Mouse (Mus musculus) testis, adult 2 months (tissue): ENCODE results near the gene Aox2. TPM values are rescaled to one million over a fixed set of nuclear protein-coding genes. Genes with fewer than 3 reads are reported as not detected.

Source experiments
- H3K27ac ChIP-seq: fragments of 200-500 bp; 2 replicates; pipeline ENCODE4 v1.5.1; 2012; ENCODE audit warnings: low read depth, low read length; ENCODE audit not compliant: control insufficient read depth, insufficient read depth
- H3K27me3 ChIP-seq: fragments of 200-500 bp; 2 replicates; pipeline ENCODE4 v1.6.1; 2012; ENCODE audit warnings: mild to moderate bottlenecking, low read length, moderate library complexity; ENCODE audit not compliant: control insufficient read depth, insufficient read depth
- H3K36me3 ChIP-seq: fragments of 200-500 bp; 2 replicates; pipeline ENCODE4 v1.6.1; 2012; ENCODE audit warnings: mild to moderate bottlenecking, low read length; ENCODE audit not compliant: control insufficient read depth, insufficient read depth
- H3K4me1 ChIP-seq: fragments of 200-500 bp; 2 replicates; pipeline ENCODE4 v1.6.1; 2012; ENCODE audit warnings: low read length; ENCODE audit not compliant: control insufficient read depth, insufficient read depth
- H3K4me3 ChIP-seq: fragments of 200-500 bp; 2 replicates; pipeline ENCODE4 v1.5.1; 2012; ENCODE audit warnings: low read depth, mild to moderate bottlenecking, low read length, moderate library complexity, mixed read lengths; ENCODE audit not compliant: control insufficient read depth
- CTCF ChIP-seq: fragments of 200-500 bp; IDR thresholded peaks from 2 replicates; pipeline ENCODE4 v1.5.1; 2012; ENCODE audit warnings: low read depth, mild to moderate bottlenecking, inconsistent platforms, low read length, moderate library complexity; ENCODE audit not compliant: control insufficient read depth, insufficient read depth, insufficient replicate concordance
- POLR2A ChIP-seq: fragments of 200-500 bp; IDR thresholded peaks from 2 replicates; pipeline ENCODE4 v1.6.1; 2012; ENCODE audit warnings: low read depth, mild to moderate bottlenecking, inconsistent platforms, low read length, moderate library complexity; ENCODE audit not compliant: control insufficient read depth
- polyA plus RNA-seq: library from polyadenylated mRNA; depleted of rRNA; stranded (reverse); fragments of >200 nt; gene quantifications from 2 replicates; pipeline ENCODE4 v1.2.3, GENCODE M21; 2012

Aox2 gene
- polyA plus RNA-seq, 1 experiment = 0.27 TPM

GRCm38 (mm10) chr1:58403745-58404144 is 125.6 kb downstream of the Aox2 start:
- no peak overlapping the region for H3K27ac ChIP-seq
- H3K27me3 ChIP-seq = no peaks in the 10 kb centered on the region
- peaks cover 1% of the 10 kb centered on the region for H3K36me3 ChIP-seq
- H3K4me1 ChIP-seq = no peaks in the 10 kb centered on the region
- TF ChIP-seq POLR2A (no peak), CTCF (no peak)
- no peak overlapping the region for H3K4me3 ChIP-seq

DNA sequence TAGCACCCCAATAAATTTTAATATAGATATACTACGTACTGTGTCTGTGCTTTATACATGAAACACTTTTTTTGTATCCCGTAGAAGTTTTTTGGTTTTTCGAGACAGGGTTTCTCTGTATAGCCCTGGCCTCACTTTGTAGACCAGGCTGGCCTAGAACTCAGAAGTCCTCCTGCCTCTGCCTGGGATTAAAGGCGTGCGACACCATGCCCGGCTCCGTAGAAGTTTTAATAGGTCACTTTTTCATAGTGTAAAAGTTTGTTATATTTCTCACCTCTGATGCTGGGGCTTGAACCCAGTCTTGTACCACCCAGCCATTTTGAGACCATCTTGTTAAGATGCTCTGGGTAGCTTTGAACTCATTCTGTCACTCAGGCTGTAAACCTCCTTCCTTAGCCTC is 129.2 kb downstream of the Aox2 start:
- H3K27ac ChIP-seq = no peak overlapping the region

DNA sequence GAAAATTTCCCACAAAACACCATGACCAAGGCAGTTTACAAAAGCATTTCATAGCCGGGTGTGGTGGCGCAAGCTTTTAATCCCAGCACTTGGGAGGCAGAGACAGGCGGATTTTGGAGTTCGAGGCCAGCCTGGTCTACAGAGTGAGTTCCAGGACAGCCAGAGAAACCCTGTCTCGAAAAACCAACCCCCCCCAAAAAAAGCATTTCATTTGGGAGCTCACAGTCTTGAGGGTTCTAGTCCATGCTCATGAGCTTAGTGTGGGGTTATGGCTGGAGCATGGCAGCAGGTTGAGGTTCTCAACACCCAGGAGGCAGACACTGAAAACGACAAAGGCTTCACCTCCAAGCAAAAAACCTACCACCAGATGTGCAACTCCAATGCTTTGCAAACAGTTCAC is 130.0 kb downstream of the Aox2 start:
- Histone ChIP-seq H3K4me3 (no peak overlapping the region), H3K27me3 (no peaks in the 10 kb centered on the region), H3K4me1 (no peaks in the 10 kb centered on the region), H3K27ac (no peak overlapping the region), H3K36me3 (peaks cover 3% of the 10 kb centered on the region)
- no peak for TF ChIP-seq POLR2A
- no peak for TF ChIP-seq CTCF

More for the DNA sequence above, 129.2 kb downstream of the Aox2 start:
- no peak overlapping the region for H3K4me3 ChIP-seq
- H3K4me1 ChIP-seq = no peaks in the 10 kb centered on the region
- TF ChIP-seq POLR2A (no peak), CTCF (no peak)
- peaks cover 1% of the 10 kb centered on the region for H3K36me3 ChIP-seq
- H3K27me3 ChIP-seq = no peaks in the 10 kb centered on the region

GRCm38 (mm10) chr1:58409553-58410197 is 131.5 kb downstream of the Aox2 start:
- Histone ChIP-seq H3K27ac (no peak overlapping the region), H3K36me3 (peaks cover 2% of the 10 kb centered on the region)
- no peak for TF ChIP-seq CTCF
- no peak for TF ChIP-seq POLR2A

DNA sequence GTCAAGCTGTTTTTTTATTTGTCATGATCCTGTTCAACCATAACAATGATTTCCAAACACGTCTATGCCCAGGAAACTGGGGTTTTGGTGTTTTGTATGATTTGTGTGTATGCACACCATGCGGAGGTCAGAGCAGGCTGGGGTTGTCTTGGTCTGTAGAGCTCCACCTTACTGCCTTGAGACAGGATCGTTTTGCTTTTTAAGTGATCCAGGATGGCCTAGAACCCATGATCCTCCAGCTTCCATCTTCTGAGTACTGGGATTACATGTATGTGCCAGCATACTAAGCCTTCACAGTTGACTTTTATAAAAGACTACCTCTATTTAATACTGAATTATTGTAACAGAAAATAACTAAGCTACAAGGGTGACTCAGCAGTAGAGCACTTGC is 132.1 kb downstream of the Aox2 start:
- peaks cover 2% of the 10 kb centered on the region for H3K36me3 ChIP-seq
- TF ChIP-seq POLR2A (no peak), CTCF (no peak)
- no peak overlapping the region for H3K27ac ChIP-seq
- no peak overlapping the region for H3K4me3 ChIP-seq
- H3K4me1 ChIP-seq = no peaks in the 10 kb centered on the region
- H3K27me3 ChIP-seq = no peaks in the 10 kb centered on the region

More at GRCm38 (mm10) chr1:58409553-58410197, 131.5 kb downstream of the Aox2 start:
- Histone ChIP-seq H3K4me1 (no peaks in the 10 kb centered on the region), H3K27me3 (no peaks in the 10 kb centered on the region), H3K4me3 (no peak overlapping the region)

DNA sequence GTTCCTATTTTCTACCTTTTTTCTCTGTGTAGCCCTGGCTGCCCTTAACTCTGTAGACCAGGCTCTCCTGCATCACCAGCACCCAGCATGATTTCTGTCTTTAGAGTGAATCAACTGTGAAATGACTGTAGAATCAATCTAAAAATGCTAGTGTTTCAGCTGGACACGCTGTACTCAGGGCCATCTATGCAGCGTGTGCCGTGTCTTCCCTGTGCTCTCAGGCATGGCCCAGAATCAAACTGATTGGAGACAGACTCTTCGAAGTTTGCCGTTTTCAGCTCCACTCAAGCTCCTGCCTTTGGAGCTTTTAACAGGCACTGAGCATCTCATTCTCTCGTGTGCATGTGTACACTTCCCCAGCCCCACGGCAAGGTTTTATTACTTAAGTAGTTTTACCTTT is 132.7 kb downstream of the Aox2 start:
- Histone ChIP-seq H3K27ac (no peak overlapping the region), H3K4me1 (no peaks in the 10 kb centered on the region), H3K27me3 (no peaks in the 10 kb centered on the region), H3K4me3 (no peak overlapping the region), H3K36me3 (peaks cover 2% of the 10 kb centered on the region)
- TF ChIP-seq CTCF = no peak
- no peak for TF ChIP-seq POLR2A

DNA sequence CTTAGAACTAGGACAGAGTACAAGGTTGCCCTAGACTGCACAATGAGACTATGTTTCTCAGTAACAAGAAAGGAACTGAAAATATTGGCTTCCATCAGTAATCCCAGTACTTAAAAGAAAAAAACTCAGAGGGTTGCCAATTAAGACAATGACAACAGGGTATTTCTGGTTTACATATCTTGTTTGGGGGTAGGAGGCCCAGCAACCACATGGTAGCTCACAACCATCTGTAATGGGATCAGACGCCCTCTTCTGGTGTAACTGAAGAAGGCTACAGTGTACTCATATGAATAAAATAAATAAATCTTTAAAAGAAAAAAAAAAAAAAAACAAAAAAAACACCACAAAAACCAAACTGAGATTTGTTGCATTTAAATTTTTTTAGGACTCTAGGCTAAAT is 137.3 kb downstream of the Aox2 start:
- Histone ChIP-seq H3K27me3 (no peaks in the 10 kb centered on the region), H3K36me3 (peaks cover 3% of the 10 kb centered on the region), H3K27ac (no peak overlapping the region), H3K4me3 (no peak overlapping the region), H3K4me1 (no peaks in the 10 kb centered on the region)
- TF ChIP-seq CTCF = no peak
- TF ChIP-seq POLR2A = no peak
